ENCODE assay signal across 18 mouse cellular contexts in genomic region chr12:53752281-53753072, GRCm38 (mm10).
DNase-seq lines count a peak whose midpoint lies in the region; ATAC-seq and TF ChIP-seq lines count a peak whose summit lies in the region.
"Had no signal": no experiment of that assay in that cellular context is flagged by ENCODE, and none has a peak within 500 bp of the region (broad histone marks: within the 10 kb centered on the region; RNA-seq: fewer than 3 reads in every experiment).

No protein-coding gene starts in this region.

- 0 out of 2 replicates have a peak overlapping the region, but pooled peaks have one; percentile 7 for H3K27ac ChIP-seq in heart, embryonic 15.5 days
- H3K27ac ChIP-seq in lung, postnatal 0 days (ENCODE audit: low read length), result no peak overlapping the region
- H3K27ac ChIP-seq in hindbrain, postnatal 0 days, result peak overlapping the region; percentile 21; the same call in 1 of the 2 replicates
- H3K27ac ChIP-seq: liver, embryonic 13.5 days had no signal

- ATAC-seq in heart, embryonic 15.5 days (replicated peaks; ENCODE audit: insufficient number of reproducible peaks, insufficient read depth, low FRiP score, low read depth), result no peak
- ATAC-seq in lung, postnatal 0 days, result no peak
- ATAC-seq in hindbrain, postnatal 0 days, result no peak
- ATAC-seq: activated CD4-positive, CD25-positive, alpha-beta regulatory T cell, adult 4 months had no signal

- no peaks in the 10 kb centered on the region for H3K9me3 ChIP-seq in heart, embryonic 15.5 days (replicated peaks)
- no peaks in the 10 kb centered on the region for H3K9me3 ChIP-seq in lung, postnatal 0 days (ENCODE audit: low read length)
- no peaks in the 10 kb centered on the region for H3K9me3 ChIP-seq in hindbrain, postnatal 0 days (ENCODE audit: low read length)
- H3K9me3 ChIP-seq: liver, embryonic 13.5 days had no signal

- no peak overlapping the region for H3K4me3 ChIP-seq in heart, embryonic 15.5 days
- no peak overlapping the region for H3K4me3 ChIP-seq in lung, postnatal 0 days (ENCODE audit: low read depth, low read length)
- H3K4me3 ChIP-seq in hindbrain, postnatal 0 days (ENCODE audit: low read length), result no peak overlapping the region
- H3K4me3 ChIP-seq: liver, embryonic 13.5 days had no signal

- no peaks in the 10 kb centered on the region for H3K27me3 ChIP-seq in heart, embryonic 15.5 days
- H3K27me3 ChIP-seq in lung, postnatal 0 days (replicated peaks; ENCODE audit: insufficient read depth, low read length), result no peaks in the 10 kb centered on the region
- H3K27me3 ChIP-seq in hindbrain, postnatal 0 days (ENCODE audit: insufficient read depth, low read length), result no peaks in the 10 kb centered on the region
- H3K27me3 ChIP-seq: CH12.LX; liver, embryonic 13.5 days had no signal

- H3K4me2 ChIP-seq in heart, embryonic 15.5 days, result no peak overlapping the region
- no peak overlapping the region for H3K4me2 ChIP-seq in lung, postnatal 0 days (replicated peaks; ENCODE audit: low read depth, low read length)
- H3K4me2 ChIP-seq in hindbrain, postnatal 0 days (ENCODE audit: low read depth, low read length), result no peak overlapping the region
- H3K4me2 ChIP-seq: liver, embryonic 13.5 days; midbrain, embryonic 11.5 days had no signal

- peaks cover 15% of the 10 kb centered on the region for H3K4me1 ChIP-seq in heart, embryonic 15.5 days (replicated peaks)
- no peaks in the 10 kb centered on the region for H3K4me1 ChIP-seq in lung, postnatal 0 days (ENCODE audit: insufficient read depth, low read depth, low read length)
- peaks cover 19% of the 10 kb centered on the region for H3K4me1 ChIP-seq in hindbrain, postnatal 0 days (ENCODE audit: insufficient read depth, low read length)
- H3K4me1 ChIP-seq: liver, embryonic 13.5 days had no signal

- no peak for TF ChIP-seq CTCF in lung, postnatal 0 days (IDR thresholded peaks at IDR 0.05)
- TF ChIP-seq CTCF in hindbrain, postnatal 0 days (IDR thresholded peaks at IDR 0.05; ENCODE audit: low read depth), result no peak

- no peaks in the 10 kb centered on the region for H3K36me3 ChIP-seq in heart, embryonic 15.5 days
- H3K36me3 ChIP-seq in lung, postnatal 0 days (ENCODE audit: insufficient read depth, low read length), result no peaks in the 10 kb centered on the region
- H3K36me3 ChIP-seq in hindbrain, postnatal 0 days (ENCODE audit: insufficient read depth, low read length), result no peaks in the 10 kb centered on the region
- H3K36me3 ChIP-seq: liver, embryonic 13.5 days had no signal

- no peak for TF ChIP-seq EP300 in lung, postnatal 0 days (IDR thresholded peaks at IDR 0.05)

- DNase-seq in adrenal gland, postnatal 14 days, result peak; percentile 7
- no peak for DNase-seq in adrenal gland, postnatal 4 days (ENCODE audit: low spot score in 2 of 2)
- DNase-seq in heart, adult 8-10 months (ENCODE audit: low spot score), result no peak
- peak; percentile 5 for DNase-seq in lung, postnatal 0 days (ENCODE audit: low spot score)
- no peak for DNase-seq in lung, postnatal 4 days
- no peak for DNase-seq in hindbrain, postnatal 0 days (ENCODE audit: low spot score)
- no peak for DNase-seq in cerebellum, adult 11-12 months
- DNase-seq: cerebellum, adult 18-20 months; embryo, embryonic 11 days; gastrocnemius, postnatal 10 days; kidney, adult 18-20 months; kidney, postnatal 25 days; liver, embryonic 13.5 days; lung, postnatal 14 days had no signal

- WGBS in heart, embryonic 15.5 days, result 51% methylated on average over 13 of the region's 13 CpGs
- 67% methylated on average over 13 of the region's 13 CpGs for WGBS in lung, postnatal 0 days
- 47% methylated on average over 13 of the region's 13 CpGs for WGBS in hindbrain, postnatal 0 days

- no peak overlapping the region for H3K9ac ChIP-seq in heart, embryonic 15.5 days
- H3K9ac ChIP-seq in lung, postnatal 0 days (replicated peaks; ENCODE audit: low read depth), result no peak overlapping the region
- no peak overlapping the region for H3K9ac ChIP-seq in hindbrain, postnatal 0 days (replicated peaks; ENCODE audit: low read length)
- H3K9ac ChIP-seq: liver, embryonic 13.5 days had no signal

Comparison
In these comparisons a context has a peak if more than half of its experiments do, and no peak if none do; other contexts are left out.
1. DNase-seq: peak in adrenal gland, postnatal 14 days (single experiment) and lung, postnatal 0 days (single experiment); none in adrenal gland, postnatal 4 days (0 of 2), heart, adult 8-10 months (single experiment), lung, postnatal 4 days (0 of 2), hindbrain, postnatal 0 days (single experiment) and cerebellum, adult 11-12 months (single experiment).